Mouse (Mus musculus): Measurements from ENCODE around the gene Lrrn2. TPM values are rescaled to one million over a fixed set of nuclear protein-coding genes. Genes with fewer than 3 reads are reported as not detected.
A peak's percentile ranks its signal among the peaks of the same experiment; 100 is the strongest.
"Not testable (repeated sequence)": the region's sequence is repeated elsewhere in the genome, so short reads cannot be mapped to it uniquely, and the experiment has no call there.

Gene Lrrn2
- polyA plus RNA-seq, 1 experiment from 2014 or later, result 6.2 TPM

GRCm38 (mm10) chr1:132961751-132962150, 81.7 kb downstream of the Lrrn2 start:
- 92% methylated on average over 3 of the region's 3 CpGs for WGBS
- DNase-seq (ENCODE audit: low spot score) (no peak), ATAC-seq (ENCODE audit: low FRiP score) (no peak)
- H3K4me1 ChIP-seq (replicated peaks; ENCODE audit: control insufficient read depth, insufficient read depth, low read length), result no peaks in the 10 kb centered on the region
- H3K4me3 ChIP-seq (ENCODE audit: low read depth, low read length), result no peak overlapping the region
- no peak overlapping the region for H3K9ac ChIP-seq (ENCODE audit: low read depth, low read length)
- no peak overlapping the region for H3K27ac ChIP-seq (ENCODE audit: low read depth, low read length)
- no peaks in the 10 kb centered on the region for H3K9me3 ChIP-seq (ENCODE audit: control insufficient read depth, low read length)
- no peak overlapping the region for H3K4me2 ChIP-seq (replicated peaks; ENCODE audit: low read depth, low read length)
- H3K36me3 ChIP-seq (ENCODE audit: control insufficient read depth, insufficient read depth, low read length), result no peaks in the 10 kb centered on the region
- no peaks in the 10 kb centered on the region for H3K27me3 ChIP-seq (ENCODE audit: control insufficient read depth, insufficient read depth, low read length)

- Histone ChIP-seq H3K4me1 (replicated peaks; ENCODE audit: control insufficient read depth, insufficient read depth, low read length) (no peaks in the 10 kb centered on the region), H3K27me3 (ENCODE audit: control insufficient read depth, insufficient read depth, low read length) (no peaks in the 10 kb centered on the region), H3K27ac (ENCODE audit: low read depth, low read length) (no peak overlapping the region), H3K9me3 (ENCODE audit: control insufficient read depth, low read length) (no peaks in the 10 kb centered on the region), H3K9ac (ENCODE audit: low read depth, low read length) (no peak overlapping the region), H3K4me3 (ENCODE audit: low read depth, low read length) (no peak overlapping the region), H3K36me3 (ENCODE audit: control insufficient read depth, insufficient read depth, low read length) (no peaks in the 10 kb centered on the region), H3K4me2 (replicated peaks; ENCODE audit: low read depth, low read length) (no peak overlapping the region)
- DNase-seq (ENCODE audit: low spot score) (no peak), ATAC-seq (ENCODE audit: low FRiP score) (no peak)
- 84% methylated on average over 2 of the region's 2 CpGs for WGBS
These were observed 84.0 kb downstream of the Lrrn2 start for GRCm38 (mm10) chr1:132964106-132964505.

- DNase-seq (ENCODE audit: low spot score) (no peak), ATAC-seq (ENCODE audit: low FRiP score) (no peak)
- no peaks in the 10 kb centered on the region for H3K36me3 ChIP-seq (ENCODE audit: control insufficient read depth, insufficient read depth, low read length)
- H3K4me1 ChIP-seq (replicated peaks; ENCODE audit: control insufficient read depth, insufficient read depth, low read length), result no peaks in the 10 kb centered on the region
- H3K4me2 ChIP-seq (replicated peaks; ENCODE audit: low read depth, low read length), result no peak overlapping the region
- no peak overlapping the region for H3K9ac ChIP-seq (ENCODE audit: low read depth, low read length)
- H3K4me3 ChIP-seq (ENCODE audit: low read depth, low read length), result no peak overlapping the region
- no peak overlapping the region for H3K27ac ChIP-seq (ENCODE audit: low read depth, low read length)
- H3K9me3 ChIP-seq (ENCODE audit: control insufficient read depth, low read length), result no peaks in the 10 kb centered on the region
- 90% methylated on average over 4 of the region's 4 CpGs for WGBS
- H3K27me3 ChIP-seq (ENCODE audit: control insufficient read depth, insufficient read depth, low read length), result no peaks in the 10 kb centered on the region
These were observed 84.6 kb downstream of the Lrrn2 start for GRCm38 (mm10) chr1:132964691-132965090.

- DNase-seq (ENCODE audit: low spot score), result peak; percentile 76
- H3K27ac ChIP-seq (ENCODE audit: low read depth, low read length), result no peak overlapping the region
- ATAC-seq (ENCODE audit: low FRiP score), result no peak
- H3K4me3 ChIP-seq (ENCODE audit: low read depth, low read length), result no peak overlapping the region
- H3K4me1 ChIP-seq (replicated peaks; ENCODE audit: control insufficient read depth, insufficient read depth, low read length), result no peaks in the 10 kb centered on the region
- WGBS, result 35% methylated on average over 6 of the region's 6 CpGs
- no peaks in the 10 kb centered on the region for H3K27me3 ChIP-seq (ENCODE audit: control insufficient read depth, insufficient read depth, low read length)
- no peak overlapping the region for H3K9ac ChIP-seq (ENCODE audit: low read depth, low read length)
- no peaks in the 10 kb centered on the region for H3K36me3 ChIP-seq (ENCODE audit: control insufficient read depth, insufficient read depth, low read length)
- no peak overlapping the region for H3K4me2 ChIP-seq (replicated peaks; ENCODE audit: low read depth, low read length)
- H3K9me3 ChIP-seq (ENCODE audit: control insufficient read depth, low read length), result no peaks in the 10 kb centered on the region
These were observed 88.6 kb downstream of the Lrrn2 start for GRCm38 (mm10) chr1:132968659-132969058.

GRCm38 (mm10) chr1:132977402-132977801, 97.3 kb downstream of the Lrrn2 start:
- ATAC-seq (ENCODE audit: low FRiP score) (no peak), DNase-seq (ENCODE audit: low spot score) (no peak)
- Histone ChIP-seq H3K36me3 (ENCODE audit: control insufficient read depth, insufficient read depth, low read length) (no peaks in the 10 kb centered on the region), H3K4me1 (replicated peaks; ENCODE audit: control insufficient read depth, insufficient read depth, low read length) (no peaks in the 10 kb centered on the region), H3K9ac (ENCODE audit: low read depth, low read length) (no peak overlapping the region), H3K4me2 (replicated peaks; ENCODE audit: low read depth, low read length) (no peak overlapping the region), H3K9me3 (ENCODE audit: control insufficient read depth, low read length) (no peaks in the 10 kb centered on the region), H3K4me3 (ENCODE audit: low read depth, low read length) (no peak overlapping the region), H3K27ac (ENCODE audit: low read depth, low read length) (no peak overlapping the region), H3K27me3 (ENCODE audit: control insufficient read depth, insufficient read depth, low read length) (no peaks in the 10 kb centered on the region)
- 94% methylated on average over 1 of the region's 1 CpGs for WGBS

GRCm38 (mm10) chr1:132981232-132981631, 101.2 kb downstream of the Lrrn2 start:
- no peaks in the 10 kb centered on the region for H3K9me3 ChIP-seq (ENCODE audit: control insufficient read depth, low read length)
- H3K4me3 ChIP-seq (ENCODE audit: low read depth, low read length), result no peak overlapping the region
- H3K27me3 ChIP-seq (ENCODE audit: control insufficient read depth, insufficient read depth, low read length), result no peaks in the 10 kb centered on the region
- H3K4me2 ChIP-seq (replicated peaks; ENCODE audit: low read depth, low read length), result no peak overlapping the region
- no peak overlapping the region for H3K27ac ChIP-seq (ENCODE audit: low read depth, low read length)
- ATAC-seq (ENCODE audit: low FRiP score) (no peak), DNase-seq (ENCODE audit: low spot score) (no peak)
- H3K36me3 ChIP-seq (ENCODE audit: control insufficient read depth, insufficient read depth, low read length), result no peaks in the 10 kb centered on the region
- 97% methylated on average over 6 of the region's 6 CpGs for WGBS
- no peaks in the 10 kb centered on the region for H3K4me1 ChIP-seq (replicated peaks; ENCODE audit: control insufficient read depth, insufficient read depth, low read length)
- no peak overlapping the region for H3K9ac ChIP-seq (ENCODE audit: low read depth, low read length)

GRCm38 (mm10) chr1:132982728-132983127, 102.7 kb downstream of the Lrrn2 start:
- 61% methylated on average over 7 of the region's 7 CpGs for WGBS
- DNase-seq (ENCODE audit: low spot score) (peak; percentile 83), ATAC-seq (ENCODE audit: low FRiP score) (no peak)
- Histone ChIP-seq H3K27ac (ENCODE audit: low read depth, low read length) (no peak overlapping the region), H3K4me3 (ENCODE audit: low read depth, low read length) (no peak overlapping the region), H3K9me3 (ENCODE audit: control insufficient read depth, low read length) (no peaks in the 10 kb centered on the region), H3K36me3 (ENCODE audit: control insufficient read depth, insufficient read depth, low read length) (no peaks in the 10 kb centered on the region), H3K4me2 (replicated peaks; ENCODE audit: low read depth, low read length) (no peak overlapping the region), H3K27me3 (ENCODE audit: control insufficient read depth, insufficient read depth, low read length) (no peaks in the 10 kb centered on the region), H3K4me1 (replicated peaks; ENCODE audit: control insufficient read depth, insufficient read depth, low read length) (no peaks in the 10 kb centered on the region), H3K9ac (ENCODE audit: low read depth, low read length) (no peak overlapping the region)

- not testable (repeated sequence) for H3K4me1 ChIP-seq (replicated peaks; ENCODE audit: control insufficient read depth, insufficient read depth, low read length); H3K36me3 ChIP-seq (ENCODE audit: control insufficient read depth, insufficient read depth, low read length); H3K4me3 ChIP-seq (ENCODE audit: low read depth, low read length); H3K9ac ChIP-seq (ENCODE audit: low read depth, low read length); H3K27ac ChIP-seq (ENCODE audit: low read depth, low read length); H3K4me2 ChIP-seq (replicated peaks; ENCODE audit: low read depth, low read length); DNase-seq (ENCODE audit: low spot score); H3K9me3 ChIP-seq (ENCODE audit: control insufficient read depth, low read length); H3K27me3 ChIP-seq (ENCODE audit: control insufficient read depth, insufficient read depth, low read length); ATAC-seq (ENCODE audit: low FRiP score)
- WGBS, result 86% methylated on average over 12 of the region's 12 CpGs
These were observed 108.7 kb downstream of the Lrrn2 start for GRCm38 (mm10) chr1:132988556-132989459.
